Mouse (Mus musculus) lung, embryonic 16.5 days (tissue): ENCODE results near the gene Jade1. TPM values are rescaled to one million over a fixed set of nuclear protein-coding genes. Genes with fewer than 3 reads are reported as not detected.

ENCODE experiments used
- ATAC-seq: fragments of 200-750 bp; cut with Nextera tagmentation; 2 replicates; pipeline ENCODE4 v1.8.0; 2017; ENCODE audit warnings: low read depth, mild to moderate bottlenecking, moderate library complexity
- H3K27ac ChIP-seq: fragments of 300-500 bp; sonication (generic); 2 replicates; pipeline ENCODE4 v1.5.1; 2014; ENCODE audit warnings: mild to moderate bottlenecking, control low read depth, low read length
- H3K27me3 ChIP-seq: fragments of 300-500 bp; sonication (generic); 2 replicates; pipeline ENCODE4 v1.6.1; 2014; ENCODE audit warnings: low read depth, low read length, mixed read lengths; ENCODE audit not compliant: control insufficient read depth, insufficient read depth
- H3K36me3 ChIP-seq: fragments of 300-500 bp; sonication (generic); 2 replicates; pipeline ENCODE4 v1.6.1; 2014; ENCODE audit warnings: low read length; ENCODE audit not compliant: control insufficient read depth, insufficient read depth
- H3K4me1 ChIP-seq: fragments of 300-500 bp; sonication (generic); replicated peaks from 2 replicates; pipeline ENCODE4 v1.6.1; 2014; ENCODE audit warnings: low read length, mixed read lengths; ENCODE audit not compliant: control insufficient read depth, insufficient read depth
- H3K4me2 ChIP-seq: fragments of 300-500 bp; sonication (generic); 2 replicates; pipeline ENCODE4 v1.6.1; 2014; ENCODE audit warnings: low read depth, low read length, control low read depth
- H3K4me3 ChIP-seq: fragments of 300-500 bp; sonication (generic); 2 replicates; pipeline ENCODE4 v1.5.1; 2014; ENCODE audit warnings: mild to moderate bottlenecking, low read length, control low read depth
- H3K9ac ChIP-seq: fragments of 300-500 bp; sonication (generic); 2 replicates; pipeline ENCODE4 v1.6.1; 2014; ENCODE audit warnings: low read length, control low read depth
- H3K9me3 ChIP-seq: fragments of 300-500 bp; sonication (generic); 2 replicates; pipeline ENCODE4 v1.6.1; 2016; ENCODE audit warnings: low read length; ENCODE audit not compliant: control insufficient read depth
- WGBS: fragments of 180-500 bp; shearing (Covaris S2); extraction: QIAGEN DNeasy Blood & Tissue Kit; methylation state at CpG from one replicate; pipeline ENCODE4 v1.1.7; 2014; 5-methylcytosine and 5-hydroxymethylcytosine counted together
- polyA plus RNA-seq: library from polyadenylated mRNA; unstranded; fragments of >200 nt; fragmentation: Nextera tagmentation; extraction: Ambion mirVana; gene quantifications from 2 replicates; pipeline ENCODE4 v1.2.1, GENCODE M21; 2015

Gene Jade1
- polyA plus RNA-seq, 1 experiment from 2014 or later = 7.1 TPM

DNA sequence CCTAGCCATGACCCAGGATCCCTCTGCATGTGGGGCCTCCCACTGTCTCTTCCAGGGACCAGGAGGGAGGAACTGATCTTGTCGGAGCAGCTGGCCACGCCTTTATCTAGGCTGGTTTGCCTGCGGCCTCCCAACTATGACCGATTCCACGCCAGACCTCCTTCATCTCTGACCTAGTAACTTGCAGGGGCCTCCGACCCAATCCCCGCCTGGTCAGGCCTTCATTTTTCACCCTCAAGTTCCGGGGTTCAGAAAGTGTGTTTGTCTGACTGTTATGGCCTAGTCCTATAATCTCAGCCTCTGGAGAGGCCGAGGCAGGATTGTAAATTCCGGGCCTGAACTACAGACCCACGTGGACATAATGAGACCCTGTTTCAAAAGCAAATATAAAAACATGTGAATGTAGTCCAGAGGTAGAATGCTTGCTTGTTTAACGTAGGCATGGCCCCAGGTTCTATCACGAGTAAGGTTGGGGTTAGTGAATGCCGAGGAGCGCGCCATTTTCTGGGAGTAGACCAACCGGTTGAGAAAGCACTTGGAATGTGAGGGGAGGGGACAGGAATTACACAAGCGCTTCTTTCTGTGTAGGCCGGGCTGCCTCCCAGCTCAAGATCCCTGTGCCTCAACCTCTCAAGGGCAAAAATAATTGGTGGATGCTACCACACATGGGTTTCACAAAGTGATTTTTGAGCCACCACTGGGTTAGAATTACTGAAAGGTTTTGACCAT is 1.9 kb downstream of the Jade1 start:
- Histone ChIP-seq H3K9ac (no peak overlapping the region), H3K27ac (no peak overlapping the region), H3K27me3 (no peaks in the 10 kb centered on the region; the same call in 1 of the 2 replicates), H3K4me2 (no peak overlapping the region), H3K4me3 (no peak overlapping the region), H3K4me1 (no peaks in the 10 kb centered on the region), H3K9me3 (no peaks in the 10 kb centered on the region), H3K36me3 (no peaks in the 10 kb centered on the region)
- WGBS = 89% methylated on average over 19 of the region's 19 CpGs
- no peak for ATAC-seq

DNA sequence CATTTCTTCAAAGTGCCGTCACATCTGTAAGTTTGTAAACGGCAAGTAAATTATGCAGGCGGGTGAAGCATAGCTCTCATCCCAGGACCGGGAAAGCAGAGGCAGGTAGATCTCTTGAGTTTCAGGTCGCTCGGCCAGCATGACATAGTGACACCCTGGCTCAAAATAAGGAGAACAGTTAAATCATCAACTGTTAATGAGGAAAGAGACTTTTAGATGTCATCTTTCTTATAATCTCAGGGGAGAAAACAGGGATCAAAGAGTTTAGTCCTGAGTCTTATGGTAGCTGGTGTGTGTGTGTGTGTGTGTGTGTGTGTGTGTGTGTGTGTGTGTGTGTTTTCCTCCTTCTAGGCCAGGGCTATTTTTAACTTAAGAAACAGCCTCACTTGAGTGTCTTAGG is 5.0 kb downstream of the Jade1 start:
- Histone ChIP-seq H3K9ac (no peak overlapping the region), H3K36me3 (no peaks in the 10 kb centered on the region), H3K4me2 (no peak overlapping the region), H3K4me3 (no peak overlapping the region), H3K4me1 (0 out of 2 replicates have a peak, but pooled peaks cover 5% of the 10 kb centered on the region), H3K9me3 (no peaks in the 10 kb centered on the region), H3K27ac (no peak overlapping the region), H3K27me3 (no peaks in the 10 kb centered on the region; the same call in 1 of the 2 replicates)
- ATAC-seq = no peak
- 88% methylated on average over 6 of the region's 6 CpGs for whole genome bisulfite sequencing

DNA sequence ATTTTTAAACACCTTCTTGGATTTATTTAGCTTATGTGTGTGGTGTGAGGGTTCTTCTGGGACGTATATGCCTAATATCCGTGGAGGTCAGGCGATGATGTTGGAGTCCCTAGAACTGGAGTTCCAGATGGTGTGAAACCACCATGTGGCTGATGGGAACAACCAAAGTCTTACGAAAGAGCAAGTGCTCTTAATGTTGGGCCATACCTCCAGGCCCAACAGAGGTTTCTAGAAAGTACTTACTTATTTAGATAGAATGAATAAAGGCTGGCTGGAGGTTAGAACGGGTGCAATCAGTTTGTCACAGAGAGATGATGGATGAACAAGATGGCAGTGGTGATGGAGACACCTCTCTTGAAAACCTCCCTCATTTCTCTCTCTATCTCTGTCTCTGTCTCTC is 6.3 kb downstream of the Jade1 start:
- Histone ChIP-seq H3K4me2 (no peak overlapping the region), H3K4me3 (no peak overlapping the region), H3K36me3 (no peaks in the 10 kb centered on the region), H3K9me3 (no peaks in the 10 kb centered on the region), H3K9ac (no peak overlapping the region), H3K27me3 (no peaks in the 10 kb centered on the region; the same call in 1 of the 2 replicates), H3K4me1 (peaks cover 9% of the 10 kb centered on the region), H3K27ac (no peak overlapping the region)
- ATAC-seq = no peak
- WGBS = 78% methylated on average over 5 of the region's 5 CpGs

DNA sequence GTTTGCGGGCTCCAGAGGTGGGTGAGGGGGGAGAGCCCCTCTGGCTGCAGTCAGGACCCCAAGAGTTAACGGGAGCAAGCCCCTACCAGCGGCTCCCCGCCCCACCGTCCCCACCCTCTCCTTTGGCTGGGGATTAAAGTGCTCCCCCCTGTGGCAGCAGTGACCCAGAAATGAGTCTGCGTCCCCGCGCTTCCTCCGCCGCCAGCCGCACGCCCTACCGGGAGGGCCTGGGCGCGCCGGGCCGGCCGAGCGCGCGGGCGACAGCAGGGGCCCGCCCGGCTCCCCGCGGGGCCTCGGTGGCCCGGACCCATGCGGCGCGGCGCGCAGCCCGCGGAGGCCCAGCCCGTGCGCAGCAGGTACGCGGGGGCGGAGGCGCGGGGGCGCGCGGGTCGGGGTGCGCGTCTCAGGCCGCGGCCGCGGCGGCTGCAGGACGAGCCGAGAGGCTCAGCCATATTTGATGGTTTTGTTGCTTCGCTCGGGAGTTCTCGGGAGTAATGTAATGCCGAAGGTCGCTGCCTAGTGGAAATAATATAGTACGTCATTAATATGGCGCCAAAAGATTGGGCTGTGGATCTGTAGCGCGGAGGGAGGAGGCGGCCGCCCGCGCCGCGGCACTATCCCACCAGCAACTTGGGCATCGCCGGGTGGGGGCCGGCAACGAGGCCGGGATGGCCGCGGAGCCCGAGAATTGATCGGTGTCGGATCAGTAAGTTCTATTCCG is 7.8 kb downstream of the Jade1 start:
- Histone ChIP-seq H3K9ac (peak overlapping the region; percentile 88), H3K27ac (peak overlapping the region; percentile 89)

DNA sequence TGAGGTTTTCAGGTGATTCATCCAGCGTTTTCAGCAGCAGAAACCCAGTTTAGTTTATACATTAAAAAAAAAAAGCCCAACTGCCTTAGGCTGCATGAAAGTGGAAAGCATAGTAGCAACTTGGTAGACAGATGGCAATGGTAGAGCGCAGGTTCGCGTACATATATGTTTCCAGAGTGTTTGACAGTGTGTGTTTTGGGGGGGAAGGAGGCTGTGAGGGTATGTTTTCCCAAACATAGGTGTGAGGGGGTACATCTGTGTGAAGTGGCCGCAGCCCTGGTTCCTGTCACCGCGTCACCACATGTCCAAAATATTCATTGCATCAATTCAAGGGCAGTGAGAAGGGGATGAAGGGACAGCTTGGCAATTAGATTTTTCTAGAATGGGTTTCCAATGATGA is 8.5 kb downstream of the Jade1 start:
- Histone ChIP-seq H3K27ac (peak overlapping the region; percentile 89; the same call in 1 of the 2 replicates), H3K9me3 (no peaks in the 10 kb centered on the region), H3K4me1 (peaks cover 9% of the 10 kb centered on the region), H3K27me3 (no peaks in the 10 kb centered on the region; the same call in 1 of the 2 replicates), H3K9ac (peak overlapping the region; percentile 88), H3K36me3 (no peaks in the 10 kb centered on the region), H3K4me2 (peak overlapping the region; percentile 99), H3K4me3 (peak overlapping the region; percentile 78)
- 0% methylated on average over 7 of the region's 7 CpGs for WGBS
- no peak for ATAC-seq

More for the DNA sequence above, 7.8 kb downstream of the Jade1 start:
- H3K4me3 ChIP-seq = peak overlapping the region; percentile 78
- H3K9me3 ChIP-seq = no peaks in the 10 kb centered on the region
- WGBS = under 1% methylated on average over 50 of the region's 81 CpGs
- H3K4me2 ChIP-seq = peak overlapping the region; percentile 99
- peaks cover 9% of the 10 kb centered on the region for H3K4me1 ChIP-seq
- H3K36me3 ChIP-seq = no peaks in the 10 kb centered on the region
- ATAC-seq = peak; percentile 77
- H3K27me3 ChIP-seq = no peaks in the 10 kb centered on the region; the same call in 1 of the 2 replicates

DNA sequence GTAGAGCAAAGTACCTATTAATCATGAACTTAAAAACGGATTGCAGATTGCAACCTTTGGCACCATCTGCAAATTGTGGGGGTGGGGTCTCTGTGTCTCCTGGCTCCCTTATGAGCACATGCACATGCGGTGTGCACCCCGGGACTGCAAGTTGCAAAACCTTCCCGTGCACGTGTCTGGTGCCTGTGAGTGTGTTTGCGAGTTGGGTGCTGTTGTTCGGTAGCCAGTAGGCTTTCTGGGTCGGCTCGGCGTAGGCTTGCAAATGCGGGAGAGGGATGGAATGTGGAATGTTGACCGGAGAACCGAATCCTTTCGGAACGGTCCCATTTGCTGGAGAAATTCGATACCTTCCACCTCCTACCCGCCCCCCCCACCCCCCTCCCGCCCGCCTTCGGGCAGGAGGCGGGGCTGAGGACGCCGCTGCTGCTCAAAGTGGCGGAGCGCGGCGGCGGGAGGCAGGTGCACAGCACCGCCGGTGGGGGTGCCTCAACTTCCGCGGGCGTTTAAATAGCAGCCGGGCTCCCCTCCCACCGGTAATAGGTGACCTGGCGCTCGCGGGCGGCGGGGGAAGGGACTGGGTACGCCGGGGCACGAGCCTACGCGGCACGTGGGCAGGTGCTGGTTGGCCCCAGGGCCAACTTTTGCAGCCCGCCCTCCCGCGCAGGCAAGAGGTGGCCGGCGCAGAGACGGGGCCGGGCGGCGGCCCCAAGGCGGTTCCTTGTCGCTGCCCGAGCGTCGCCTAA is 9.1 kb downstream of the Jade1 start:
- H3K27ac ChIP-seq = peak overlapping the region; percentile 85
- H3K4me3 ChIP-seq = peak overlapping the region; percentile 78
- ATAC-seq = peak; percentile 50

DNA sequence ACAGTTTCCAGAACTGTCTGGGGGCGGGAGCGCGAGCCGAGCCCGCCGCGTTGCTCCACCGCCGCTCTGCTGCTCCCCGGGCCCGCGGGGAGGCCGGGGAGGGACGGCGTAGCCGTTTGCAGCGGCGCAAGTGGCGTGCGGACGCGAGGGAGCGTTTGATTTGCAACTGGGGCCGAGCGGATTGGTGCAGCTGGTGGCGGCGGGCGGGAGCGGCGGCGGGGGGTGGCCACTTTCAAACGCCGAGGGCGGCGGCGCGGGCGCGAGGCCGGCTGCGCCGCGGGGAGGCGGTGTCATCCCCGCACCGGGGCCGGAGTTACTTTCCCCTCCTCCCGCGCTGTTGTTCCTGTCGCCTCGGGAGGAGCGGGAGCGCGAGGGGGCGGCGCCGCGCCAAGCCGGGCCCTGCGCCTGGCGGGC is 9.9 kb downstream of the Jade1 start:
- Histone ChIP-seq H3K9me3 (no peaks in the 10 kb centered on the region), H3K9ac (peak overlapping the region; percentile 88), H3K36me3 (no peaks in the 10 kb centered on the region), H3K27ac (peak overlapping the region; percentile 85), H3K27me3 (no peaks in the 10 kb centered on the region; the same call in 1 of the 2 replicates), H3K4me3 (peak overlapping the region; percentile 78), H3K4me2 (peak overlapping the region; percentile 99), H3K4me1 (peaks cover 9% of the 10 kb centered on the region)
- under 1% methylated on average over 32 of the region's 61 CpGs for WGBS
- peak; percentile 70 for ATAC-seq

More for the DNA sequence above, 9.1 kb downstream of the Jade1 start:
- peaks cover 9% of the 10 kb centered on the region for H3K4me1 ChIP-seq
- WGBS = under 1% methylated on average over 54 of the region's 60 CpGs
- H3K9ac ChIP-seq = peak overlapping the region; percentile 88
- no peaks in the 10 kb centered on the region for H3K9me3 ChIP-seq
- H3K4me2 ChIP-seq = peak overlapping the region; percentile 99
- no peaks in the 10 kb centered on the region; the same call in 1 of the 2 replicates for H3K27me3 ChIP-seq
- no peaks in the 10 kb centered on the region for H3K36me3 ChIP-seq

DNA sequence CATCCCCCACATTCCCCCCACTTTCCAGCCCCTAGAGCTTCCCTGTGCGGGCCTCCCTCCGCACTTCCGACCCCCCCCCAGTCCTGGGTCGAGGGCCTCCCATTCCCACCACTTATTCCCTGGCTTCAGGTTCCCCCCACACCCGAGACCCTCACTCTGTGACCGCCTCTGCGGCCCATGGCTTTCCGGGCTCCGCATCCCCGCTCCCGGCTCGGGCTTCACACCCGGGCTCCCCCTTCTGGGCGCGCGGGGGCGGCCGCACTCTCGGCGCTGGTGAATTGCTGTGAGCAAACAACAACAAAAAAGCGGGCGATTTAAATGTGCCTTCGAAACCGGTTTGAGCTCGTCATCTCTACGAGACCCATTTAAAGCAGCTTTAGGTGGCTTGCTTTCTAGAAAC is 10.4 kb downstream of the Jade1 start:
- H3K4me3 ChIP-seq = peak overlapping the region; percentile 78
- under 1% methylated on average over 25 of the region's 26 CpGs for WGBS
- H3K36me3 ChIP-seq = no peaks in the 10 kb centered on the region
- H3K4me1 ChIP-seq = peaks cover 9% of the 10 kb centered on the region
- no peaks in the 10 kb centered on the region for H3K9me3 ChIP-seq
- no peaks in the 10 kb centered on the region; the same call in 1 of the 2 replicates for H3K27me3 ChIP-seq
- ATAC-seq = peak; percentile 50
- peak overlapping the region; percentile 85 for H3K27ac ChIP-seq
- H3K9ac ChIP-seq = peak overlapping the region; percentile 88
- H3K4me2 ChIP-seq = peak overlapping the region; percentile 99
